Mouse (Mus musculus): ENCODE results near the gene Dazl. TPM values are rescaled to one million over a fixed set of nuclear protein-coding genes. Genes with fewer than 3 reads are reported as not detected.
"Not testable (repeated sequence)": the region's sequence is repeated elsewhere in the genome, so short reads cannot be mapped to it uniquely, and the experiment has no call there.

Gene Dazl
- total and polyA plus RNA-seq, 3 experiments: 0.06 to 0.18 (median 0.08) TPM

GRCm38 (mm10) chr17:50298821-50299220 is 5.4 kb upstream of the Dazl start:
- H3K27ac ChIP-seq: no peak overlapping the region
- no peak overlapping the region for H3K4me3 ChIP-seq
- no peaks in the 10 kb centered on the region for H3K36me3 ChIP-seq (ENCODE audit: control insufficient read depth, insufficient read depth, low read length)
- intact Hi-C loops (cut with DNase I): no loop called here
- TF ChIP-seq POLR2A (IDR thresholded peaks at IDR 0.05; ENCODE audit: insufficient read depth, low read depth, low read length) (no peak), CTCF (IDR thresholded peaks at IDR 0.05) (no peak), EP300 (IDR thresholded peaks at IDR 0.05; ENCODE audit: insufficient read depth, low read depth, low read length) (no peak)
- DNase-seq: no peak
- H3K4me1 ChIP-seq (ENCODE audit: control insufficient read depth, insufficient read depth, low read length): no peaks in the 10 kb centered on the region
- no peaks in the 10 kb centered on the region for H3K79me2 ChIP-seq (replicated peaks; ENCODE audit: control insufficient read depth, insufficient read depth, low read length)
- no peaks in the 10 kb centered on the region for H3K27me3 ChIP-seq (ENCODE audit: control insufficient read depth, insufficient read depth, low read length)
- H3K9ac ChIP-seq (ENCODE audit: low read depth, low read length): no peak overlapping the region
- 73% methylated on average over 7 of the region's 7 CpGs for WGBS

GRCm38 (mm10) chr17:50294726-50295125 is 1.3 kb upstream of the Dazl start:
- no peak overlapping the region for H3K9ac ChIP-seq (ENCODE audit: low read depth, low read length)

GRCm38 (mm10) chr17:50292661-50293171 is 720 bp downstream of the Dazl start:
- peak overlapping the region; percentile 74 for H3K9ac ChIP-seq (ENCODE audit: low read depth, low read length)
- H3K27me3 ChIP-seq (ENCODE audit: control insufficient read depth, insufficient read depth, low read length): no peaks in the 10 kb centered on the region
- peak overlapping the region; percentile 61 for H3K4me3 ChIP-seq
- intact Hi-C loops (cut with DNase I): loop anchor here (1.0 to 5.0 kb wide), 5 partner anchors 40 to 357 kb away; partner anchors contain the start of gene Plcl2
- no peaks in the 10 kb centered on the region for H3K4me1 ChIP-seq (ENCODE audit: control insufficient read depth, insufficient read depth, low read length)
- TF ChIP-seq CTCF (IDR thresholded peaks at IDR 0.05) (peak; percentile 77), POLR2A (IDR thresholded peaks at IDR 0.05; ENCODE audit: insufficient read depth, low read depth, low read length) (no peak), EP300 (IDR thresholded peaks at IDR 0.05; ENCODE audit: insufficient read depth, low read depth, low read length) (no peak)
- H3K36me3 ChIP-seq (ENCODE audit: control insufficient read depth, insufficient read depth, low read length): no peaks in the 10 kb centered on the region
- 5% methylated on average over 57 of the region's 57 CpGs for WGBS
- peak overlapping the region; percentile 51 for H3K27ac ChIP-seq
- no peaks in the 10 kb centered on the region for H3K79me2 ChIP-seq (replicated peaks; ENCODE audit: control insufficient read depth, insufficient read depth, low read length)
- peak; percentile 93 for DNase-seq

More at GRCm38 (mm10) chr17:50294726-50295125, 1.3 kb upstream of the Dazl start:
- intact Hi-C loops (cut with DNase I): loop anchor here (5.0 kb wide), 3 partner anchors 38 to 342 kb away; no protein-coding TSS in a partner anchor
- no peaks in the 10 kb centered on the region for H3K36me3 ChIP-seq (ENCODE audit: control insufficient read depth, insufficient read depth, low read length)
- TF ChIP-seq POLR2A (IDR thresholded peaks at IDR 0.05; ENCODE audit: insufficient read depth, low read depth, low read length) (no peak), EP300 (IDR thresholded peaks at IDR 0.05; ENCODE audit: insufficient read depth, low read depth, low read length) (no peak), CTCF (IDR thresholded peaks at IDR 0.05) (no peak)
- H3K27ac ChIP-seq: no peak overlapping the region
- WGBS: 89% methylated on average over 12 of the region's 12 CpGs
- H3K27me3 ChIP-seq (ENCODE audit: control insufficient read depth, insufficient read depth, low read length): no peaks in the 10 kb centered on the region
- no peaks in the 10 kb centered on the region for H3K79me2 ChIP-seq (replicated peaks; ENCODE audit: control insufficient read depth, insufficient read depth, low read length)
- H3K4me3 ChIP-seq: no peak overlapping the region
- no peaks in the 10 kb centered on the region for H3K4me1 ChIP-seq (ENCODE audit: control insufficient read depth, insufficient read depth, low read length)
- DNase-seq: no peak

GRCm38 (mm10) chr17:50291485-50292200 is 1.8 kb downstream of the Dazl start:
- no peaks in the 10 kb centered on the region for H3K36me3 ChIP-seq (ENCODE audit: control insufficient read depth, insufficient read depth, low read length)
- TF ChIP-seq CTCF (IDR thresholded peaks at IDR 0.05) (peak; percentile 80), POLR2A (IDR thresholded peaks at IDR 0.05; ENCODE audit: insufficient read depth, low read depth, low read length) (no peak)
- H3K27me3 ChIP-seq (ENCODE audit: control insufficient read depth, insufficient read depth, low read length): no peaks in the 10 kb centered on the region
- WGBS: 6% methylated on average over 3 of the region's 3 CpGs
- DNase-seq: no peak
- no peaks in the 10 kb centered on the region for H3K4me1 ChIP-seq (ENCODE audit: control insufficient read depth, insufficient read depth, low read length)
- H3K79me2 ChIP-seq (replicated peaks; ENCODE audit: control insufficient read depth, insufficient read depth, low read length): no peaks in the 10 kb centered on the region
- intact Hi-C loops (cut with DNase I): loop anchor here (1.0 to 5.0 kb wide), 6 partner anchors 41 to 504 kb away; partner anchors contain the start of gene Plcl2
- no peak overlapping the region for H3K9ac ChIP-seq (ENCODE audit: low read depth, low read length)
- no peak overlapping the region for H3K27ac ChIP-seq
- H3K4me3 ChIP-seq: no peak overlapping the region

GRCm38 (mm10) chr17:50284845-50285244 is 8.6 kb downstream of the Dazl start:
- intact Hi-C loops (cut with DNase I): no loop called here
- TF ChIP-seq CTCF (IDR thresholded peaks at IDR 0.05) (no peak), EP300 (IDR thresholded peaks at IDR 0.05; ENCODE audit: insufficient read depth, low read depth, low read length) (no peak), POLR2A (IDR thresholded peaks at IDR 0.05; ENCODE audit: insufficient read depth, low read depth, low read length) (no peak)
- H3K4me3 ChIP-seq: no peak overlapping the region
- H3K27ac ChIP-seq: no peak overlapping the region
- WGBS: 68% methylated on average over 6 of the region's 6 CpGs
- H3K9ac ChIP-seq (ENCODE audit: low read depth, low read length): no peak overlapping the region
- H3K27me3 ChIP-seq (ENCODE audit: control insufficient read depth, insufficient read depth, low read length): no peaks in the 10 kb centered on the region
- no peaks in the 10 kb centered on the region for H3K79me2 ChIP-seq (replicated peaks; ENCODE audit: control insufficient read depth, insufficient read depth, low read length)
- no peak for DNase-seq
- no peaks in the 10 kb centered on the region for H3K36me3 ChIP-seq (ENCODE audit: control insufficient read depth, insufficient read depth, low read length)
- H3K4me1 ChIP-seq (ENCODE audit: control insufficient read depth, insufficient read depth, low read length): no peaks in the 10 kb centered on the region

GRCm38 (mm10) chr17:50261615-50262014 is 31.8 kb downstream of the Dazl start:
- H3K4me1 ChIP-seq (ENCODE audit: control insufficient read depth, insufficient read depth, low read length); H3K27me3 ChIP-seq (ENCODE audit: control insufficient read depth, insufficient read depth, low read length); DNase-seq; intact Hi-C loops (cut with DNase I); H3K79me2 ChIP-seq (replicated peaks; ENCODE audit: control insufficient read depth, insufficient read depth, low read length); H3K27ac ChIP-seq; H3K9ac ChIP-seq (ENCODE audit: low read depth, low read length); H3K36me3 ChIP-seq (ENCODE audit: control insufficient read depth, insufficient read depth, low read length); H3K4me3 ChIP-seq: not testable (repeated sequence)
- WGBS: 52% methylated on average over 4 of the region's 4 CpGs

All from heart, adult 2 months (tissue).